Mouse (Mus musculus): ENCODE data around the gene Zkscan6.

Zkscan6 gene

DNA sequence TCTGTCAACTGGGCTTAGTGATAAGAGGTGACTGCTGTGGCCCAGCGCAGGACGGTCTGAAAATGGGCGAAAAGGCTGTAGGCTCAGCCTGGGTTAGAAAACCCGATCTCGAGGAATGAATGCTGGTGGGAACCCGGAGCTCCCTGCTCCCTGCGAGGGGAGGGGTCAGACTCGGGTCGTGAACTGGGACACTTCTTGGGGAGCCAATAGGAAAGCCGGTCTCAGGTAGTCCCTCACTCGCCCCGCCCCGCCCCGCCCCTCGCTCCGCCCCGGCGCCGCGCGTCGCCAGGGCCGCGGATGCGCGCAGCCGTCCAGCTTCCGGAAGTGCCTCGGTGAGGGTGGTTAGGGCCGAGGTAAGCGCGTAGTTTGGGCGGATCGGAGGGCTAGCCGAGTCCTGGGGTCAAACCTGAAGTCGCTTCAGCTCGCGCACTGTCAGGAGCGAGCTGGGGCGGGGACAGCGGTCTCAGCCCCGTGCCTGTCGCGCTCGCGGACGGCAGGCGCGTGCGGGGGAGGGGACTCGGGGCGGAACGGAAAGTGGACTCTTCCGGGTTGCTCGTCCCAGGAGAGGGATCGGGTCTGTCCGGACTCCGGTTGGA, at the start of gene Zkscan6:
Zkscan6 (plus strand) TSS at position 267 of the 596 bp plus-strand sequence.
- peak; percentile 92 for DNase-seq

DNA sequence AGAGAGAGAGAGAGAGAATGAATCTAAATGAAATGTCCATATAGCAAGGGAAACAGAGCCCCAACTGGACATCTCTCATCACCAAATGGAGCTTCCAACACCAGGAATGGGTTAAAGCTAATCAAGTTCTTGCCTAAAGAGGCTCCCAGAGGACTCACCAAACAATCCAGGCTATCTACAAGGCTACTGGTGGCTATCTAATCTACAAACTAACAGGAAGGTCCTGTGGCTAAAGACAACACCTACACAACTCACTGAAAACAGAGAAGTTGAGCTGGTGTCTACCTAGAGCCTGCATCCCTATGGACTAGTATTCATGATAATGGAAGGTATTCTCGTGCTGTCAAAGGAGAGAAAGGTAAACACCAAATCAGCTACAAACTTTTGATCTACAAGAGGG, 47.6 kb upstream of the Zkscan6 start:
- DNase-seq, result no peak

DNA sequence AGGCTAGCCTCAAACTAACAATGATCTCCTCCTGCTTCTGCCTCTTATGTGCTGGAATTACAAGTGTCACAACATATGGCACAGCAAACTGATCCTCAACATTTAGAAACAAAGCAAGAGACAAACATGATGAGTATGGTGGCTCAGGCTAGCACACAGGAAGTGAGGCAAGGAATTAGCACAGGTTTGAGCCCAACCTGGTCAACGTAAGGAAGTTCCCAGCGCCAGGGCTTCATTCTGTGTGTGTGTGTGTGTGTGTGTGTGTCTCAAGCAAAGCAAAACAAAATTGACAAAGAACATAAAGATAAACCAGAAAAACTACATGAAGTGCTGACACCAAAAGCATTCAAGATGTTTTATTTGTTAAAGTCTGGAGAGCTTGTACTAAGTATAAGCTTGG, 46.1 kb upstream of the Zkscan6 start:
- DNase-seq, result no peak

DNA sequence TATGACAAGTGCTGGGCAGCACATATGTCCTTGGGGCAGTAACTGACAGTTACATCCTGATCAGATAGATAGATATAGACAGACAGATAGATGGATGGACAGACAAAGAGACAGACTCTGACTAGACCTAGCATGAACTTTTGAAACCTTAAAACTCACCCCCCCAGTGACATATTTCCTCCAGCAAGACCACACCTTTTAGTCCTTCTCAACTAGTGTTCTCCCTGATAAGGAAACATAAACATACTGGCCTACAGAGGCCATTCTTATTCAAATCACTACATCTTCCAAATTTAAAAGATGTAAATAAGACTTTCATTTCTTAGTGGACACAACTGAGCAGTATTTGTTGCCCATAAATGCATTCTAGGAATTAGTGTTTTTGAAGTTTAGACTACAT, 38.5 kb upstream of the Zkscan6 start:
- no peak for DNase-seq

DNA sequence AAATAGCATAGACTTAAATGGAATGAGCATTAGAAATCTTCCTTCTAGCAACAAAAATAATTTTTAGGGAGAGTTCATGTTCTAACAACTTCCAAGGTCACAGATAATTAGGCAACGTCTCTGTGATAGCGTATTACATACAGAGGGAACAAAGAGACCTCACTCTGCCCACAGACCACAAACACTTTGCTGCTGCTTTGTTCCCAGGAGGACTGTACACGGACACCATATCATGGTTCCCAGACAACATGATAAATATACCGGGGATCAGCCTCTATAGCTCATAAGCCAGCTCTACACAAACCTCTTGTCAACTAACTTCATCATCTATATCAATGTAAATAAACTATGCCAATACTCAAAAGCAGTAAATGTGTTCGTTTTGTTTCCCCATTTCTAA, 37.0 kb upstream of the Zkscan6 start:
- DNase-seq, result no peak

DNA sequence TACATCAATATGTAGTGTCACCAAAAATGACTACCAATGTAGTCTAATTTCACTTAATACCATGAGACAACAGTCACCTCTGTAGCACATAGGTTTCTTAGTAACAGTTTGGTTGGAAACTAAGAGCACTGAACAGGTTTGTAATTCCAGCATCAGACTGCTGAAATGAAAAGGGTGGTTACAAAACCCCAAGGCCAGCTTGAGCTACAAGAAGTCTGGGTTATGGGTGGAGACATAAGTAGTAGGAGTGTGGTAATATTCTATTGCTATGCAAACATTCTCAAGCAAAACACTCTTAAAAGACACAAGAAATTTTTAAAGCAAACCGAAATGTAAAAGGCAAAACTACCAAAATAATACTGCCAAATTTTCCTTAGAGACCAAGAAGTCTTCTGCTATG, 35.4 kb upstream of the Zkscan6 start:
- no peak for DNase-seq

DNA sequence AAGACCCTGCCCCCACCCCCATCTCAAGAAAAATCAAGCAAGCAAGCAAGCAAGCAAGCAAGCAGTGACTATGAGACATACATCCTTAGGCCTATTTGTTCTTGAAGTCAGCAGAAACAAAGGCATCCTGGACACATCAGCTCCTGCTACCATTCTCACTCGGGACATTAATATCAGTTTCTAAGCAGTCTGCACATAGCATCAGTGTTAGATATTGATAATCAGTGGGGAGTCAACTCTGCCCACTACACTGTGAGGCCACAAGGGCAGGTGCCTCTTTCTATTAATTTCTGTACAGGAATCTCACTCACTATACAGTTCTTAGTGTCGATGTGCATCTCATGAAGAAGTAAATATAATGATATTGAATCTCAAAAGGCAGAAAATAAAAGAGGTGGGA, 33.4 kb upstream of the Zkscan6 start:
- no peak for DNase-seq

DNA sequence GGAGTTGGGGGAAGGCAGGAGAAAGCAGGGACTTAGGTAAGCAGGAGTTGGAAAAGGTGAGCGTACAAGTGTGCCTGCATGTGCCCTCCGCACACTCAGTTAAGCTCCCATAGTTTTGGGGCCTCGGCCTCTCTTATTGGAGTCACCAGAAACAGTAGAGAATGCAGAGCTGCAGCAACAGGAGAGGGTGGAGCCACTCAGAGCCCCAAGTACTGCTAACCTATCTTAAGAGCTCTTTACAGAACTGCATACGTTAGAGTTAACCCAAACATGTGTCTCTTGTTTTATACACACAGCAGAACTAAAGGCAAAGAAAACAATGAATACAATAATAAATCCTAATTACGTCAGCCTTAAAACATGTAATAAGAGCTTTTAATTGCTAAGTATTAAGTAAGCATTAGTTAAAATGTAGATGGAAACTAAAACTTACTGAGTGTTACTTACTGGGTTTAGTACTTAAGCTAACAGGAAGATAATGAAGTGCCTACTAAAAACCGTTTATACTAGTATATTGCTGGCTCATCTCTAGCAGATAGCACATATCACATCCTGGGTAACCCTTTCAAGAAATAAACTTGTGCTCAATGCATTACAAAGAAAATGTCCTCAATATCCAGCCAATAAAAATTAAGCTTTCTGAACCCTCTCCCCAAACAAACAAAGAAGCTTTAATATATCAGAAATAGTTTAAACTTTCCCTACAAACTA, 32.9 kb upstream of the Zkscan6 start:
- no peak for DNase-seq

DNA sequence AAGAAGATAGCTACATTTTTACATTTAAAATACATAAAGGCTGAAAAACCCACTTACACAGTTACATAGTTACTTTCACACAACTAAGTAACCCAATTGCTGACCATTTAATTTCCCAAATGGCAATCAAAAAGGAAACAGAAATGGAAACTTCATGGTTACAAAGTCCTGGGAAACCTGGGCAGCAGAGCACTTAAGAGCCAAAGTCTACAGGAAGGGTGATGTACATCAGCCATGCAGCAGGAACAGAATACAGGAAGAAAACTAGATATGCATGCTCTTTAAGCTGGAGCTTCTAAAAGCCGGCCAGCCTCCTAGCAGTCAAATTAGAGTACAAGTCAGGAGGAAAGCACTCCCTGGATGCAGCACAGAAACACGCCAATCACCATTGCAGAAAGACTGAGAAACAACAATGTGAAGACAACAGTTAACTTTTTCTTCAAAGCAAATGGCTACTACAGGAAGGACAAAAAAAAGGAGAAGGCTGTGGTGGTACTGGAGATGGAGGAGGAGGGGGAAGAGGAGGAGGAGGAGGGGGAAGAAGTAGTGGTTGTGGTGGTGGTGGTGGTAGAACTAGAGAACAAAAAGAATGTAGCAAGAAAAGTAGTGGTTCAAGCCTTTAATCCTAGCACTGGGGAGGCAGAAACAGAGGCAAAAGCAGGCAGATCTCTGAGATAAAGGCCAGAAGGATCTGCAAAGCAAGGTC, 29.9 kb upstream of the Zkscan6 start:
- DNase-seq, result no peak

DNA sequence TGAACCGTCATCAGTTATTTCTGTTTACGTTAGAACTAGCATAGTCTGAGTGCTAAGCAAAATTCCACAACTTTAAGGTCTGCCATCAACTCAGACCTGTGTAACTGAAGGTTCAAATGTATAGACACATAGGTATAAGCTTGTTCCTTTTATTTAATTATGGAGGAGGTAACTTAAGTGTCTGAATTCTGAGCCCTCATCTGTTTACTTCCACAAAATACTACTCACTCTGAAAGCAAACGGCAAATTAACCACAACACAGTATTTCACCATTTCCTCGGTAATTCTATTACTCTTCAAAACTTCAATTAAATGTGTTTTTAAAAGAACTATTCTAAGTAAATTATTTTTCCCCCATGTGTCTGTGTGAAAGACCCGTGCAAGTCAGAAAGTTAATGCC, 29.2 kb upstream of the Zkscan6 start:
- no peak for DNase-seq

DNA sequence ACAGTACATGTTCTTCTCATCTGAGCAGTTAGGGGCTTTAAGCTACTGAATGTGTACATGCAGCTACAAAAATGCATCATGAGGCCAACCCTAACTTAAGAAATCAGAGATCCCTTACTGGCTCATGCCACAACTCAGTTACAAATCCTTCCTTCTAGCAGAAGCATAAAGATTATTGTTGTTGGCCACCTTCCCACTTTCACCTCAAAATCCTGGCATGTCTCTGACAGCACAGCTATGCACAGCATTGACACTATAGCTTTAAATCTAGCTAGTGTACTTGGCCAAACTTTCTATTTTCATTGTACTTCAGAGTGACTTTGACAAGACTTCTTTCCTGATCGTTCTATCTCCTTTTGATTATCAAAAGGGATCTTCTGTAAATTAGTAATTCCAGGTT, 27.9 kb upstream of the Zkscan6 start:
- no peak for DNase-seq

DNA sequence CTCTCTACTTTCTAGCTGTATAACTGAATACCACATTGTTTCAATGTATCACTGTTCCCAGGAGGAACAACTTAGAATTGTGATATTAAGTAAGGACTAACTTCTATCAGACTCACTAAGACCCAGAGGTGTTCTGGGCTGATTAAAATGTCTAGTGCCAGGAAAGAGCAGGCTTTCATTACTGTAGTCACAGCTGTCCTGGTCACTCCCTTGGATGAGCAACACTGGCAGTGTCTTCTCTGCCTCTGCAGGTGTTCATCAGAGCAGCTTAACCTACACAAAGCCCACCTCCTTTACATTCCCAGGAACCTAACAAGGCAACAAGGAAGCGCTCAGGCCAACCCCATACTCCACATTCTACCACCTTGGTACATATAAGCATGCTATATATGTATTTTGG, 27.4 kb upstream of the Zkscan6 start:
- DNase-seq, result no peak

DNA sequence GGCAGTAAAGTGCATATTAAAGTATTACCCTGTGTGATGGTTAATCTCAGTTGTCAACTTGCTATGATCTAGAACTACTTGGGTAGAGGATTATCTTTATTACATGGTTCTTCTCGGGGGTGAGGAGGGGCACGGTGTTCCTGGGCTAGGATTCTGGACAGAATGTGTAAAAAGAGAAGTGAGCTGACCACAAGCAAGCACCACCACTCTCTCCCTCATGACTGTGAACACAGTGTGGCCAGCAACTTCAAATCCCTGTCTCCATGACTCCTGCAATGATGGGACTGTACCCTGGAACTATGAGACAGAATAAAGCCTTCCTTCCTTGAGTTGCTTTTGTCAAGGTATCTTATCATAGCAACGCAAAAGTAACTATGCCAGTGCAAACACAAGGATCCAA, 25.4 kb upstream of the Zkscan6 start:
- DNase-seq, result no peak

DNA sequence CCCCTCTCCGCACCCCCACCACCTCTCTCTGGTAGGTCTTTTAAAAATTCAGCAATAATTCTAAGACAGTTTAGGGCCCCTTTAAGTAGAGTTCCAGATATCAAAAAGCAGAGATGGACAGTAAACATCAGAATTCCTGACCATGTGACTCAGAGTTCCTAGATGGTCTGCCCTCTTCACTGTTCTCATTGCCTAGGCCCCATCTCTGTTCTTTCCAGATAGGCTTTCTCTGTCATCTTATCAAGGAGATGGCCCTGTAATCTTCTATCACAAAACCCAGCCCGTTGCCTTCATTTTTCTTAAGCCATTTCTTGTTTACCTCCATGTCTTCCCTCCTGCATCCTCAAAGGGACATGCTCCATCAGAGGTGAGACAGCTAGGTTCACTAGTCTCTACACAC, 20.8 kb upstream of the Zkscan6 start:
- DNase-seq, result no peak

DNA sequence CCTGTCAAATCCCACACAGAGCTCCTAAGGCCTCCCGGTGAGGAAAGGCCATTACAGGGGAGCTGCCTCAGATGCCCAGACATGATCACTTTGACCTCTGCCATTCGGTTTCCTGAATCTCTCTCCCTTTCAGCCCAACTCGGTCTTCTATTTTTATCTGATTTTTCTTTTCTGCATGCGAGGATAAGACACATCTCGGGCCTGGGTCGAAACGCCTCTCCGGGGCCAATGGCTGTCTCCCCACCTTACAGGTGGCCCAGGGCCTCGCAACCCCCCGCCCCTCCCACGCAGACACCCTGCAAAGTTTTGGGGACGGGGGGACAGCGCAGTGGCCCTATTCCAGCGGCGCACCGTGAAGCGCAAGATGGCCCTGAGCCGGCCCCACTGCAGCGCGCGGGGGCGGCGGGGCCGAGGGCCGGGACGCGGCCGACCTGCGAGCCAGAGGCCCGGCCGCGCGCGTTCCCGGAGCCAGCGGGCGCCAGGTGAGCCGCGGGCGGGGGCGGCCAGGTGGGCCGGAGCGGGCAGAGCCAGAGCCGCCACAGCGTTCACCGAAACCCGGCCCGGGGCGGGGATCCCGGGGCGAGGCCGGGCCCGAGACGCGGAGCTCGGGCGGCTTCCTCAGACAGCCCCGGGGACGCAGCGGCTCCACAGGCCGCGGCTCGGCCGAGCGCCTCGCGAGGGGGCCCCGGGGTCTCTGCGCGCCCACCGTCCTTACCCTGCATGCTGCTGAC, 19.4 kb upstream of the Zkscan6 start:
- peak; percentile 68 for DNase-seq

DNA sequence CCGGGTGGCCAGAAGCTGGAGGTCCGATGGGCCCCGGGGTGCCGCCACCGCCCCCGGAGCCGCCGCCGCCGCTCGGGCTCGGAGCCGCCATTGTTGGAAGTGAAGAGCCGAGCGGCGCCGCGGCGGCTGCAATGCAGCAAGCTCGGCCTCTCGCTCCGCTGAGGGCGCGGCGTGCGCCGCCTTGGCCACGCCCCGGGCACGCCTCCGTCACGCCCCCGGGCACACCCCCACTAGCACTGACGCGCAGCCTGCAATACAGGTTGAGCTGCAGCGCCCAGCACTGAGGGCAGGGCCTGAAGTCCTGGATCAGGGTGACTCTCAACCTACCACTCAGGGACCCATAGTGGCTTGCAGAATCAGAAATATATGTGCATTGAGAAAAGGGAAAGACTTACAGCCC, 18.8 kb upstream of the Zkscan6 start, which contains the start of gene Map2k4:
Map2k4 (minus strand) TSS at position 144 of the 400 bp plus-strand sequence.
- peak; percentile 93 for DNase-seq

DNA sequence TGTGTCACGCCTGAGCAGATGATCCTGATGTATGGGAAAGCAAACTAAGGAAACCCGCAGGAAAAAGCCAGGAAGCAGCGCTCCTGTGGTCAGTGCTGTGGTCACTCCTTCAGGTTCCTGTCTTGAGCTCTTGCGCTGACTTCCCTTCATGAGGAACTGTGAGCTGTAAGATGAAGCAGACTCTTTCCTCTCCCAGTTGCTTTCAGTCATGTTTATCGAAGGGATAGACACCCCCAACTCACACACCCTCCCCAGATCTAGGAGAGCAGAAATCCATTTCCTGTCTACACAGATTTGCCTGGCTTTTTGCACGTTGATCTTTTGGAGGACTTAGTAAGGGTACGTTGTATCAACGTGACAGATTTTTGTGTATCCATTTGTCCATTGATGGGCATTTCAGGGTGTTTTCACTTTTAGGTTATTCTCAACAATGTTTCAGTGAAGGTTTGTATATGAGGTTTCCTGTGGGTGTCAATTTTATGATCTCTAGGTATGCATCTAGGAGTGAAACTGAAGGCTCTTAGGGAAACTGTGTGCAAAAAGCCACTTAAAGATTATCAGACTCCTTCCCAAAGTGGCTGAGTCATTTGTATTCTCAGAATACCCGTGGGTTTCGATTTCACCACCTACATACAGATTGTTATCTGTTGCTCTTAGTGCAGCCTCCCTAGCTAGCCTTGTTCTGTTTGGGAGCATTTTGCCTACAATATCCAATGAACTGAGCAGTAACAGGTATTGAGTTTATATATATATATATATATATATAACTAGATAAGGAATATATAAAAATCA, 12.4 kb upstream of the Zkscan6 start:
- no peak for DNase-seq

DNA sequence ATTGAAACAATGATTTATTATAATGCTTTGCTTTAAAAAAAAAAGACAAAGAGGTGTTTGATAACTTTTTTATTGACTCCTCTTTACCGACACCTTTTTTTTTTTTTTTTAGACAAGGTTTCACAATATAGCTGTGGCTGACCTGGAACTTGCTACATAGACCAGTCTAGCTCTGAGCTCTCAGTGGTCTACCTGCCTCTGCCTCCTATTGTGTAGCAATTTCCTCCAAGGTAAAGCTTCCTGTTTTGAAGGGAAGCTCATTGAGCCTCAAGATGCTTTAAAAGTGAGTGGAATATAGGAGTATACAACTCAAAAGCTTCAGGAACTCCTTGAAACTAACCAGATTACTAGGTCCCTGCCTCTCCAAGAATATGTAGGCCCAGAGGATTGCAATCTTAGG, 11.1 kb upstream of the Zkscan6 start:
- DNase-seq, result no peak

DNA sequence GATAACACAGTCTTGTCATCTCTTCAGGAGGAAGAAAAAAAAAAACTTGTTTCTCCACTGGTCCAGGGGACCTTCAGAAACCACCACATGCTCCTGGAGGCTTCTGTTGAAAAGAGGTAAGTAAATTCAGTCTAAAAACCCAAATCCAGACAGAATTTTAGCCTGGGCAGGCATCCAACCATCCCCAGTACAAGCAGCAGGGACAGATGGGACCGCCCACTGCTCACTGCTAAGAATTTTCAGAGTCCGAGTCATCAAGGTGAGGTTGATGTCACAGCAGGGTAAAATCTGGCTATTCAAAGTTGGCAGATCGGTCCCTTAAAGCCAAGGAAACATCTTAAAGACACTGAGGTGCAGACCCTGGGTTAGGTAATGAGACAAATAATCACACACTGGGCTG, 5.1 kb upstream of the Zkscan6 start:
- DNase-seq, result peak; percentile 92

DNA sequence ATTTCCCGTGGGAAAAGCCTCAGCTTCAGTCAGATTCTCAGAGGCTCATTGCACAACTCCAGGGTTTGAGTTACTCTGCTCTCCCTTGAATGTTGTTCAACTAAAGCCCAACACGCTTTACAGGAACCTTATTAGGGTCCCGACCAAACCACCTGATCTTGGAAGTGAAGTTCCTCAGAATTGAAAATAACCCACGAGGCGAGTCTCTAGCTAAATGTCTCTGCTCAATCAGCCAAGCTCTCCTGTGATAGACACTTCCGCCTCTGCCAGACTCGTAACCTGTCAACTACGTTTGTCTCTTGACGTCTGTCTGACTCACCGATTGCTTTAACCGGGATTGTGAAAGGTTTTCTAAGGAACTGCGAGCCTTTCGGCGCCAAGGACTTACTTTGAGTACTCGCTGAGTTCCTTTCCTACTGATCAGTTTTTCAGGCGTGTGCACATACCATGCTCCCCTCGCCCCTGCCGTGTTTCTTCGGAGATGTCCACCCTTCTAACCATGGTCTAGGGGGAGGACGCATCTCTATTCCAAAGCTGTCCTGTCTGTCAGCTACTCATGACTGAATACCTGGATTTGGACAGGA, 562 bp upstream of the Zkscan6 start:
- no peak for DNase-seq

DNA sequence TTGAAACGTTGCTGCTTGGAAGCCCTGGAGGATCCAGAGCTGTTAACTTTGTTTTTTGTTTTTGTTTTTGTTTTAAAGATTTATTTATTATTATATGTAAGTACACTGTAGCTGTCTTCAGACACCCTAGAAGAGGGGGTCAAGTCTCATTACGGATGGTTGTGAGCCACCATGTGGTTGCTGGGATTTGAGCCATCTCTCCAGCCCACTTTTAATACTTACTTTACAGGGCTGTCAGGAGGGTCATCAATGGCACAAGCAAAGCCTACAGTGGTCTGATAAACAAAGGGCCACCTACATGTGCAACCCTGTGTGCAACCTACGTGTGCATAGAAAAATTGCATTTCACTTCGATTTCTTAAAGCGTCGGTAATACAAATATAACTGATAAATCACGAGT, 626 bp downstream of the Zkscan6 start:
- no peak for DNase-seq

DNA sequence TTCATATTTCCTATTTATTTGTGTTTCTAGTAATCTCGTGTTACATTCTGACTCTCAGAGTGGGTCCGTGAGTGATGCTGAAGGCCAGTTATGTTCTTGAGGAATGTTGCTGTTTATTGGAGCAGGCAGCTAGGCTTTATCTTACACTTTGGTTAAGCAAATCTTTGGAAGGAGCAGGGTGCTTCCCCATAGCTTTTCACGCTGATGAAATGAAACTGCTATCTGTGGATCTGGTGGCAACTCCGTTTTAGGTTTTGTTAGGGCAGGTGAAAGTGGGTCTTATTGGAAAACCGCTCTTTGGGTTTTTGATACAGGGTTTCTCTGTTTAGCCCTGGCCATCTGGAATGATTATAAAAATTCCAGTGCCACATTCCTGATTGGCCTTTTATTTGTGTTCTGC, 5.1 kb downstream of the Zkscan6 start:
- no peak for DNase-seq

All from cerebellum, adult 11-12 months (tissue).